Mouse (Mus musculus) cerebellum, adult 2 months (tissue): ENCODE measurements around the gene Igfals.

Experiments
- CTCF ChIP-seq: fragments of 200-500 bp; IDR thresholded peaks from 2 replicates; pipeline ENCODE4 v1.5.1; 2011; ENCODE audit warnings: low read depth, mild to moderate bottlenecking, control low read depth, low read length, moderate library complexity, borderline replicate concordance; ENCODE audit not compliant: insufficient read depth
- POLR2A ChIP-seq: fragments of 200-500 bp; IDR thresholded peaks from 2 replicates; pipeline ENCODE4 v1.6.1; 2011; ENCODE audit warnings: low read length, control low read depth, borderline replicate concordance; ENCODE audit not compliant: insufficient read depth

- TF ChIP-seq CTCF, result no peak
- no peak for TF ChIP-seq POLR2A
These were observed 15.0 kb upstream of the Igfals start for GRCm38 (mm10) chr17:24850773-24851127.
